Mouse (Mus musculus): ENCODE results near the gene Gm28434. TPM values are rescaled to one million over a fixed set of nuclear protein-coding genes. Genes with fewer than 3 reads are reported as not detected.

Gm28434 gene
- not detected for polyA plus RNA-seq (2017; shearing (Covaris generic))

GRCm38 (mm10) chr5:87969201-87969600, at the start of gene Gm28434, which contains the start of gene 2310003L06Rik:
Gene Gm28434, plus strand, starts transcription at chr5:87969517.
Gene 2310003L06Rik, plus strand, starts transcription at chr5:87969459.

DNA sequence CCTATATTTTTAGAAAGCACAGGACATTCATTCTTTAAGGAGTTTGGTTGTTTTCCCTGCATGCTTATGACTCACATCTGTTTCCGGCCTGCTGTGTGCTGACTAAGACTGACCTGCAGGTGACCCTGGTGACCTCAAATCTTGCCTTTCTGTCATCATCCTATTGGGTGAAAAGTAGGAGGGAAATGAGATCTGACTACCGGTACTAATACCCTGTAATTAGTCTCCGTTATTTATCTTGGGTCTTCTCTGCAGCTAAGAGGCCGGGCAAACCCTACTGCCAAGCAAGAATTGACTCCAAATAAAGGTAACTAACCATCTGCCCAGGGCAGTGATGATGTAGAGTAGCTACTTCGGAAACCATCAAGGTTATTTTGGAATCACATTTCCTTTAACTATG, 43.9 kb upstream of the Gm28434 start, which contains the start of gene Csn3:
TSS of gene Csn3 (plus strand) at position 208 of the 400 bp plus-strand sequence.

GRCm38 (mm10) chr5:87979139-87979538, 9.8 kb downstream of the Gm28434 start, which contains the start of gene Cabs1:
Gene Cabs1, plus strand, starts transcription at chr5:87979439.

DNA sequence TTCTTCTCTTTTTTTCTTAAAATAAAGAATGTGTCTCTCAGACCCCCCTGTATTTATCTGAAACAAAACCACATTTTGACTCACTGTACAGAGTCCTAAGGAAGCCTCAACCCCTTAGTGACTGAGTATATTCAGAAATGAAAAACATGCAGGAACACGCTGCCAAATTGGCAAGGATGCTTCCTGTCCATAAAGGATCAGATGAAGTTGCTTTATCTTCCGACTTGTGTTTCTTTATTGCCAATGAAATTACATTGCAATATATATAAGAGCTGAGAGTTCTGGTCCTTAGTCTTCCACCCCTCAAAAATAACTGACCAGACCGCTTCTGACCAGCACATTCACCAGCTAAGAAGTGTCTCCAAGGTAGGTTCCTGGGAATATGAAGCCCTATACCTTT, 32.9 kb downstream of the Gm28434 start, which contains the start of gene Smr3a:
TSS of gene Smr3a (plus strand) at position 301 of the 400 bp plus-strand sequence.

Other genes starting within 250 kb of the Gm28434 start
- 1 to 10 TPM in 1 of 2 experiments, not detected in 1; 1.3 TPM for gene Csn1s2a, start 194.9 kb upstream of the Gm28434 start, polyA plus RNA-seq (2017; shearing (Covaris generic))
- gene Csn1s2b, start 161.4 kb upstream of the Gm28434 start, polyA plus RNA-seq (2017; shearing (Covaris generic)), result under 1 TPM in 1 of 2 experiments, not detected in 1; 0.31 TPM
- gene Prr27, start 143.8 kb upstream of the Gm28434 start, polyA plus RNA-seq (2017; shearing (Covaris generic)), result under 1 TPM in 1 of 2 experiments, not detected in 1; 0.57 TPM
- gene Odam, start 84.5 kb upstream of the Gm28434 start, polyA plus RNA-seq (2017; shearing (Covaris generic)), result not detected
- not detected for gene Csn3, start 43.9 kb upstream of the Gm28434 start, polyA plus RNA-seq (2017; shearing (Covaris generic))
- under 1 TPM in 1 of 2 experiments, not detected in 1; 0.13 TPM for gene 2310003L06Rik, start 58 bp upstream of the Gm28434 start, polyA plus RNA-seq (2017; shearing (Covaris generic))
- not detected for gene Cabs1, start 9.9 kb downstream of the Gm28434 start, polyA plus RNA-seq (2017; shearing (Covaris generic))
- gene Smr3a, start 33.0 kb downstream of the Gm28434 start, polyA plus RNA-seq (2017; shearing (Covaris generic)), result under 1 TPM in 1 of 2 experiments, not detected in 1; 0.85 TPM
- not detected for gene Smr2, start 117.0 kb downstream of the Gm28434 start, polyA plus RNA-seq (2017; shearing (Covaris generic))
- gene Gm11116, start 142.0 kb downstream of the Gm28434 start, polyA plus RNA-seq (2017; shearing (Covaris generic)), result not detected
- not detected for gene Gm11115, start 184.6 kb downstream of the Gm28434 start, polyA plus RNA-seq (2017; shearing (Covaris generic))